Mouse (Mus musculus): ENCODE results near the gene Abce1. TPM values are rescaled to one million over a fixed set of nuclear protein-coding genes. Genes with fewer than 3 reads are reported as not detected.
"Not testable (repeated sequence)": the region's sequence is repeated elsewhere in the genome, so short reads cannot be mapped to it uniquely, and the experiment has no call there.

Gene Abce1
- total RNA-seq, 2 experiments from 2014 or later: 72.0 to 78.3 TPM

DNA sequence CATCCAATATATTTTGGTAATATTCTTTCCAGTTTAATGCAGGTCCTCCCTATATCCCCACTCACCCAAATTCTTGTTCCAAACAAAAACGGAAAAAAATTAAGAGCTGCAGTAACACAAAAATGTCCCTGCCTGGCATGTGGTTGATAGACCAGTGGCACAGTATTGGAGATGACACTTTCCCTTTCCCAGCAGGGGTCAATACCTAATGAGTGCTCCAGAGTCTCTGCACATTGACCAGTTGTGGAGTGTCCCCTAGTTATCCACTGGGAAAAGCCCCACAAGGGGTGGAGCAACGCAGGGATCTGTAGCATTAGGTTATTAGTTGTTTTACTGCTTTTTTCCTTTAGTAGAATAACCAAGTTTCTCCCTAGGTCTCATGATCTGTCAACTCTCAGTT lies 30.6 kb downstream of the Abce1 start:
- Histone ChIP-seq H3K27ac (no peak overlapping the region), H3K4me3 (peak overlapping the region; percentile 52)
- TF ChIP-seq CTCF (conservative IDR thresholded peaks at IDR 0.05): no peak
- DNase-seq (ENCODE audit: low spot score in 2 of 2): no peak

DNA sequence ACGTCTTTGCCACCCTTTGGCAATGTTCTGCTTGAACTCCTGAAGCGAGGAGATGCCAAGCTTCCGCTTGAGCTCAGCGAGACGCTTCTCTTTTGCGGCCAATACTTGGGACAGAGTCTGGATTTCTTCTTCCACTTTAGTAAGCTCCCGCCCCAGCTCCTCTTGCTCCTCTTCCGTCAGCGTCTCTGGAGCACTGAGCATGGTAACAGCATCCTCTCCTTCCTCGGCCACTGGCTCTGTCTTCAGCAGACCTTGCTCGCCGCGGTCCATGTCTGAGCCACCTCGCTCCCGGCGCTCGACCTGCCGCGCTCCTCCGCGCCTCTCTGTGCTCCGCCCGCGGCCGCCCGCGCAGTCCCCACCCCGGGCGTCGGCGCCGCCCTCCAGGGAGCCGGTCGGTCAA lies 31.0 kb downstream of the Abce1 start:
- DNase-seq (ENCODE audit: low spot score in 2 of 2): peak in 1 of 2 experiments; percentile 13

DNA sequence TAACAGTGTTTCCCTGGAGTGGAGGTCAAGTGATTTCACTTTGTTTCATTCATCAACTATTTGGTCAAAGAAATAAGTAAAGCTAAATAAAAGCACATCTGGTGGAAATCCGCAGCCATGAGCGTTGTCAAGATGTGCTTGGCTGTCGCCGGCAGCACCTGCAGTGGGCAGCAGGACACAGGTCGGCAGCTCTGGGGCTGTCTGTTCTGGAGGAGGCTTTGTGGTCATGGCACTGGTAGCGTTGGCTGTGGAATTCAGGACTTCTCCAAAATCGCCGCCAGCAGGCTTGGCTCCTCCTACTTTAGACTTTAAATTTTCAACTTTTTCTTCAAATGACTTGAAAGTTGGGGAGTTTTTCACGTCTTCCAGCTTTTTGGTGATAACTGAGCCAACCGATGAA lies 31.5 kb downstream of the Abce1 start:
- H3K27ac ChIP-seq; DNase-seq (ENCODE audit: low spot score in 2 of 2): not testable (repeated sequence)
- peak overlapping the region; percentile 52 for H3K4me3 ChIP-seq

More for the DNA sequence above, 31.0 kb downstream of the Abce1 start:
- TF ChIP-seq CTCF (conservative IDR thresholded peaks at IDR 0.05): no peak
- Histone ChIP-seq H3K4me3 (peak overlapping the region; percentile 52), H3K27ac (no peak overlapping the region)

DNA sequence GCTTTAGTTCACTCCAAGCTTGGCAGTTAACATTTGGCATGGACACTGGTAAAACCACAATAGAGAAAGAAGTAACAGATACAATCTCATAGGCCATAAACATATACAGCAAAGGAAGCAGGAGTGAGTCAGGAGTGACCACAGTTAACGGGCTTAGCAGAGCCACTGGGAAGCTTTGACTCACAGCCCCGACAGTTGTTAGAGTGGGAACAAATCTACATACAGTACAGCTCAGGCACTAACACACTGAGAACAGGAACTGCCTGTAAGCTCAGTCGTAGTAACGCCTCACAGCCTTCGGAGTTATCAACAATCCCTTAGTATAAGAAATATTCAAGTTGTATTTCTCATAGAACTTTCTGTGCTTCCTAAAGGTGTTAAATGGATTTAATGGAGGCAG lies 32.5 kb downstream of the Abce1 start:
- DNase-seq (ENCODE audit: low spot score in 2 of 2): no peak
- H3K4me3 ChIP-seq: no peak overlapping the region
- TF ChIP-seq CTCF (conservative IDR thresholded peaks at IDR 0.05): no peak
- H3K27ac ChIP-seq: no peak overlapping the region

DNA sequence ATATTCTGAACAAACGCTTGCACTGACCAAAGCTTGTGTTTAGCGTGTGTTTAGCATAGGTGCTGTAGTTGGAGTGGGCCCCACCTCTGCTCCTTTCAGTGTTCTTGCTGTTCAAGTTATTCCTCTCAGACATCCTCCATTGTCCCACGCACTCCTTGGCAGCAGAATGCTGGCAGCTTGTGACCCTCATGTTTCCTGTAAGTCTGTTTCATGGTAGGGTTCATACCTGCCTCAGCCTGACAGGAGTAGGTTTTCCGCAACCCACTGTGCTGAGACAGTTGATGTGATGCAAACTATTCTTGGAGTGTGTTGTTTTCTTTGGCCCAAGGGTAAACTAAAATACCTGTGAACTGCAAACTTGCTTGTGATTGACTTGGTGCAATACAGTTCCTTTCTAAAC lies 35.1 kb downstream of the Abce1 start:
- Histone ChIP-seq H3K27ac (no peak overlapping the region), H3K4me3 (no peak overlapping the region)
- no peak for DNase-seq (ENCODE audit: low spot score in 2 of 2)
- no peak for TF ChIP-seq CTCF (conservative IDR thresholded peaks at IDR 0.05)

DNA sequence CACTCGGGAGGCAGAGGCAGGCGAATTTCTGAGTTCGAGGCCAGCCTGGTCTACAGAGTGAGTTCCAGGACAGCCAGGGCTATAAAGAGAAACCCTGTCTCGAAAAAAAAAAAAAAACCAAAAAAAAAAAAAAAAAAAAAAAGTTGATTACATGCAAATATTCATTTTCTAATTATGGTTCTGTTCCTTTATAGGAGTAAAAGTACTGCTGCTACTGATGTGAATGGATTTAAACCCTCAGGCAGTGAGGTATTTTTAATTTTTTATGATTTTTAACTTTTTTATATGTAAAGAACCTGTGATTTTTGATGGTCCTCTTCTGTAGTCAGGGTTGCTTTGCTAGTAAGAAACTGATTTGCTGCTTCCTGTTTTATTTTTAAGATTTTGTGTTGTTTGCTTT lies 52.8 kb downstream of the Abce1 start:
- DNase-seq (ENCODE audit: low spot score in 2 of 2); H3K4me3 ChIP-seq; H3K27ac ChIP-seq: not testable (repeated sequence)

DNA sequence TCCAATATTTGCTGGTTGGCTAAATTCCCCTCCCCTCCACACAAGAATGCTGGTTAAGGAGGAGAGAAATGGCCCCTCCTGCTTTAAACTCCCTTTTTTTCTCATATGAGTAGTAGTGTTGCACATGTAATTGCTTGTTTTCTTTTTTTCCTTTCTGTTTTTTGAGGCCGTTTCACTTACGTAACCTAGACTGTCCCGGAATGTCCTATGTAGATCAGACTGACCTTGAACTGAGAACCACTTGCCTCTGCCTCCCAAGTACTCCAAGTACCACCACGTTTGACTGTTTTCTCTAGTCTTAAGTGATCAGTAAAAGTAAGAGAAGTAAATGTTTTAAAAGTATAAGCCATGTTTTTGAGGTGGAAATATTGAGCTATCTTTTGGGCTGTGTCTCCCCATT lies 57.8 kb downstream of the Abce1 start:
- DNase-seq (ENCODE audit: low spot score in 2 of 2): no peak
- TF ChIP-seq CTCF (conservative IDR thresholded peaks at IDR 0.05): no peak
- Histone ChIP-seq H3K4me3 (no peak overlapping the region), H3K27ac (no peak overlapping the region)

DNA sequence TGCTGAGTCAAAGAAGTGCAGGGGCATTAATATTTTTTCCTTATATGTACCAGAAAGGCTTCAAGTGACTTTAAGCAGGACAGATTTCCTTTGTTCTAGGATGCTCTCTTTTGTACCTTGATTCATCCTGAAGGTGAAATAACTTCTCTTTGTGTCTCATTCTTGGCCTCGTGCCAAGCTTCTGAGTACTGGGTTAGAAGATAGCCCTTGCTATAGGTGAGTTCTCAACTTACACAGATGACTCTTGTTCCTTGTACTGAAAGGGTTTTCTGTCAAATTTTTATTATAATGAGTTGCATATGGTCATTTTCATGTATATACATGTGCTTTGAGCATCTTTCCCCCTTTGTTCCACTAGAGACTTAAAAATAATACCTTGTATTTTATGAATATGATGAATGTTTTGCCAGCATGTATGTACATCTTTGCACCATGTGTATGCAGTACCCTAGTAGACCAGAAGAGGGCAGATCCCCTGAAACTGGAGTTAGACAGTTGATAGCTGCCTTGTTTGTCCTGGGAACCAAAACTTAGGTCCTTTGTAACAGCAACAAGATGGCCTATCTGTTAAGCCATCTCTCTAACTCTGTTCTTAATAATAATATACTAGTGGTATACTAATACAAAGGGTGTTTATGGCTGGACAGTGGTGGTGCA lies 61.3 kb downstream of the Abce1 start:
- no peak overlapping the region for H3K4me3 ChIP-seq
- no peak overlapping the region for H3K27ac ChIP-seq
- DNase-seq (ENCODE audit: low spot score in 2 of 2): no peak
- peak; percentile 77 for TF ChIP-seq CTCF (conservative IDR thresholded peaks at IDR 0.05)

DNA sequence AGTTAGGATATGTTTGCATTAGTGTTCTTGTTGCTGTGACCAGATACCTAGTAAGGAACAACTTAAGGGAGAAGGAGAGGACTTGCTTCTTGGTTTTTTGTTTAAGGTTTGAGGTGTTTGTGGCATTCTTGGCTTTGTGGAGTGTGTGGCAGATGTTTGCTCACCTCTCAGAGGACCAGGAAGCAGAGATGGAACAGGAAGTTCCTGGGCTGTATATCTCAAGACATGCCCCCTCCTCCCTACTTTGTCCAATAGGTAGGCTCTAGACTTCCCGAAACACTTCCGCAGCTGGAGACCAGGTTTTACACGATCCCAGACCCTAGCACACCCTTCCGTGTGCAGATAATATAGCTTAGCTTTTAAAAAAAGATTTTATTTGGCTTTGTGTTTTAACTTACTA lies 62.0 kb downstream of the Abce1 start:
- DNase-seq (ENCODE audit: low spot score in 2 of 2): no peak
- TF ChIP-seq CTCF (conservative IDR thresholded peaks at IDR 0.05): no peak

DNA sequence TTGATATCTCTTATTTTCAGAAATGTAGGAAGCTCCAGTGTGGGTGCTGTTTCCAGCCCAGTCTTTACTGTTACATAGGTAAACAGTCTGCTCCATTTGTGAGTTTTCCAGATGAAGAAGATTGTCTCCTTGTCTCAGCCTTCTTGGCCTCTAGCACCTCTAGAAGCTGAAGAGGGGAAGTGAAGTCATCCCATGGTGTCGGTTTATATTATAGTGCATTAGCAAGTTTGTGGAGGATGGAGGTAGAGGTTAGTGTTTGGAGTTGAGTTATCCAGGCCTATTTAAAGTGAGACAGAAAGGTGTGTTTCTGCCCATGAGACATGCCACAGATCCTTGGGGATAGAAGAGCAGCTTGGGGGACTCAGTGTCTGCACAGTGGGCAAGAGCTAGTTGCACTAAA lies 70.4 kb downstream of the Abce1 start:
- TF ChIP-seq CTCF (conservative IDR thresholded peaks at IDR 0.05): no peak
- Histone ChIP-seq H3K27ac (no peak overlapping the region), H3K4me3 (peak overlapping the region; percentile 89; the same call in 1 of the 2 replicates)
- DNase-seq (ENCODE audit: low spot score in 2 of 2): no peak

More for the DNA sequence above, 62.0 kb downstream of the Abce1 start:
- Histone ChIP-seq H3K27ac (no peak overlapping the region), H3K4me3 (no peak overlapping the region)

DNA sequence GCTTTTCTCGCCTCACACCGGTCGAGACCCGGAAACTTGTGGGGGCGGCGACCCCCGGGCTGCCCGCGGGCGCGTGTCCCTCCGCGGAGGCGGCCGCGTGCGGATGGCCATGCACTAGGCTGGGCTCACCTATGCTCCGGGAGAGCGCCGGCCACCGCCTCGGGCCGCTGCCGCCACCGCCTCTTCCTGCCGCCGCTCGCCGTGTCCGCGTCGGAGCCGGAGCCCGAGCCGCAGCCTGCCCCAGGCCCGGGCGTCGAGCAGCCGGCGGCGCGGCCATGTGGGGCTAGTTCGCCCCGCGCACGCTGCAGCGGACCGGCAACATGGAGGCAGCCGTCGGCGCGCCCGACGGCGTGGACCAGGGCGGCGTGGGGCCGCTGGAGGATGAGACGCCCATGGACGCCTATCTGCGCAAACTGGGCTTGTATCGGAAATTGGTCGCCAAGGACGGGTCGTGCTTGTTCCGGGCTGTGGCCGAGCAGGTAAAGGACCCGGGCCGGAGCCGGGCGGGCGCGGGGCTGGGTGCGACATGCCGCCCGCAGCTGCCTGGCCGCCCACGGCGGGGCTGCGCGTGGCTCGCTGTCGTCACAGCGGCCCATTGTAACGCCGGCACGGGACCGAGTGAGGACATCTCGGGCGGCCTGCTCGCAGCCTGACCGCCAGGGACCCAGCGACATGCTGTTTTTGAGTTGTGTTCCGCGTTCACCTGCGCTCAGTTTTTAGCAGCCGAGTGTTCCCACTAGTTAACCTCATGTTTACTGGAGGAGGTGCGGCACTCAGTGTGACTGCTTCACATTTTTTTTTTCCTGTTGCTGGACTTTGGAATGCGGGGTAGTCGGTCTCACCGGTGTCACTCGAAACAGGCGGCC lies 71.7 kb downstream of the Abce1 start, which contains the start of gene Otud4:
Otud4 (plus strand) TSS at position 33 of the 866 bp plus-strand sequence.
- Histone ChIP-seq H3K27ac (peak within 1 kb of the TSS; percentile 95), H3K4me3 (peak within 1 kb of the TSS; percentile 89)
- peak; percentile 29 to 47 for DNase-seq (ENCODE audit: low spot score in 2 of 2)
- TF ChIP-seq CTCF (conservative IDR thresholded peaks at IDR 0.05): peak; percentile 53

DNA sequence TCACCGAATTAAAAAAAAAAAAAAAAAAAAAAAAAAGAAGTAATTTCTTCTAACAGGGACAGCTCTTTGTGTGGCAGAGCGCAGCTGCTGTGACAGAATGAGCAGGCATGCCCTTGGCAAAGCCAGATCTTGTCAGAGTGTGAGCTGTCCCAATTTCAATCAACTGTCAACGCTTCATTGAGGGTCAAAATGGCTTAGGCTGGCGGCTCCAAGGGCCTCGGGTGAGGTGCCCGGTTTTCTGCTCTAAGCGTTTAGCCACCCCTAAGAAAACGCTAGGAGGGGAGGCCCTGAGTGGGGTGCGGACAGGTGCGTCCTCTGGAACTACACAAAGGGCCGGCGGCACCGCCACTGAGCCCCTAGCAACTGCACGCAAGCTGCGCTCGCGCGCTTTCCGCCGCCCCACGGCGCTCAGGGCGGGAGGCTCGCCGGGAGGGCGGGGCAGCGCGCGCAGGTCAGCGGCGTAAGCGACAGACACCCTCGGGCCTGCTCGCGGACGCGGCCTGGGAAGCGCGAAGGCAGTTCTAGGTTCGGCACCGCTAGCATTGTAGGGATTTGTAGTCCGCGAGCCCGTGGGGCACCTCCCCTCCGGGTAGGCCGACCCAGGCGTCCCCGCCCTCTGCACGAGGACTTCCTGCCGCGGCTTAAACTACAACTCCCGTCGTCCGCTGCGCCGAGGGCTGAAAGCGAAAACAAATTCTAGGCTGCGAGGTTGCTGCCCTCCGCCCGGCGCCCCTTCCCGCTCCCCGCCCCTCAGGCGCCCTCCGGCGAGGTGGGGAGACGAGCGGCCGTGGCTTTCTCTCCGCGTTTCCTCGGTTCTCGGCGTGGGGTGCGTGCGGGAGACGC lies 72.6 kb downstream of the Abce1 start:
- Histone ChIP-seq H3K4me3 (peak overlapping the region; percentile 89), H3K27ac (peak overlapping the region; percentile 95)
- 0 out of 2 replicates have a peak, but pooled peaks have one; percentile 11 for TF ChIP-seq CTCF (conservative IDR thresholded peaks at IDR 0.05)
- DNase-seq (ENCODE audit: low spot score in 2 of 2): peak; percentile 97 to 99

Measured in layer of hippocampus, adult 2 months (tissue).